Mouse (Mus musculus) heart, adult 11 months (tissue): Measurements from ENCODE around the gene Sohlh1.

Source experiments
- DNase-seq: peaks from one replicate; pipeline ENCODE4 v3.0.0; 2022

The Sohlh1 gene

GRCm38 (mm10) chr2:25836291-25836690 lies 10.8 kb downstream of the Sohlh1 start:
- peak; percentile 93 for DNase-seq

GRCm38 (mm10) chr2:25830786-25831185 lies 16.3 kb downstream of the Sohlh1 start:
- DNase-seq, result no peak

GRCm38 (mm10) chr2:25828344-25828947 lies 18.6 kb downstream of the Sohlh1 start:
- no peak for DNase-seq

- DNase-seq, result peak; percentile 70
These were observed 22.3 kb downstream of the Sohlh1 start for GRCm38 (mm10) chr2:25824751-25825150.

GRCm38 (mm10) chr2:25822806-25823205 lies 24.2 kb downstream of the Sohlh1 start, which contains the start of gene Lcn9:
Lcn9 (plus strand) TSS chr2:25823153.
- peak; percentile 87 for DNase-seq

- peak; percentile 28 for DNase-seq
These were observed 31.3 kb downstream of the Sohlh1 start, which contains the start of gene Glt6d1 for GRCm38 (mm10) chr2:25815748-25816147. Glt6d1 (minus strand) TSS chr2:25815848.

GRCm38 (mm10) chr2:25813364-25813763 lies 33.7 kb downstream of the Sohlh1 start:
- DNase-seq, result peak; percentile 64

- peak; percentile 51 for DNase-seq
These were observed 35.3 kb downstream of the Sohlh1 start for GRCm38 (mm10) chr2:25811711-25812110.

- peak; percentile 66 for DNase-seq
These were observed 49.0 kb downstream of the Sohlh1 start for GRCm38 (mm10) chr2:25798065-25798464.

GRCm38 (mm10) chr2:25797635-25798034 lies 49.4 kb downstream of the Sohlh1 start:
- DNase-seq, result peak; percentile 92
